Mouse (Mus musculus): ENCODE measurements at regions not wholly inside any gene's neighbourhood (a gene's known extent, or its start where the extent isn't known, plus 50 kb on each side); places are given as distances from the start of the nearest gene placed in this dataset.

DNA sequence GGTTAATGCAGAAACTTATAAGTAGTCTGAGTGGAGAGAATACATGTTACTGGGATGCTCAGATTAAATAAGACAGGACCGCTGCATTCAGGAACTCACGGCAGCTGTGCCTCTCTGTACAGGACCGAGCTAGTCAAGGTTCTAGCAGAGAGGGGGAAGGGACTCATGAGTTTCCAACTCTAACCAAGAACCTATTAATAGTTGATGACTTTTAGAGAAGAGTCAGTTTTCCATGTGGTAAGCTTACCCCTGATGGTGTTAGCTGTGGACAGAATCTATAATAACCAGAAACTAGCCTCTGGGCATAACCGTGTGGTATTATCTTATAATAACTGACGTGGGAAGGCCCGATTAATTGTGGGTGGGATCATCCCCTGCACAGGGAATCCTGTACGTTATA, 316.2 kb downstream of the Gadd45g start:
- H3K4me1 ChIP-seq (ENCODE audit: control insufficient read depth in 1 of 2, insufficient read depth in 2 of 2, low read length in 2 of 2): no peaks in the 10 kb centered on the region
- no peak for DNase-seq (ENCODE audit: low read depth, low spot score)

DNA sequence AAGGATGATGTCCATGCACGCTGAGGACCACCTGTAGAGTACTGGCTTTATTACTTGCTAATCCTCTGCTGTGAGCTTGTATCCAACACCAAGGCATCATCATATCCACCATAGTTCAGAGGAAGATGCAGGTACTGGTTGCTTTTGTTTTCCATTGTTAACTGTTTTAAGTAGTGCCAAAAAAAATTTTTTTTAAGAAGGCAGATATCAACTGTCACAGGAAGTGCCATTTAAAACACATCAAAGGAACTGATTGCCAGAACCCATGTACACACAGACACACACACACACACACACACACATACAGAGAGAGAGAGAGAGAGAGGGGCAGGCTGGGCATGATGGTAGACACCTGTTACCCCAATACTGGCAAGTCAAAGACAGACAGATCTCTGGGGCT, 319.1 kb downstream of the Gadd45g start:
- H3K4me1 ChIP-seq (ENCODE audit: control insufficient read depth in 1 of 2, insufficient read depth in 2 of 2, low read length in 2 of 2): no peaks in the 10 kb centered on the region
- H3K36me3 ChIP-seq (ENCODE audit: control insufficient read depth in 1 of 2, insufficient read depth in 2 of 2, low read length in 2 of 2): no peaks in the 10 kb centered on the region
- no peaks in the 10 kb centered on the region for H3K9me3 ChIP-seq (replicated peaks; ENCODE audit: insufficient read depth, low read length)
- TF ChIP-seq MYB (IDR thresholded peaks at IDR 0.05; ENCODE audit: low read depth, low read length) (no peak), NRF1 (IDR thresholded peaks at IDR 0.05; ENCODE audit: insufficient read depth, low read depth, low read length, poor library complexity, severe bottlenecking) (no peak), ZKSCAN1 (IDR thresholded peaks at IDR 0.05; ENCODE audit: low read depth, low read length) (no peak), GATA1 (IDR thresholded peaks at IDR 0.05; ENCODE audit: low read depth, low read length) (no peak), MAZ (IDR thresholded peaks at IDR 0.05; ENCODE audit: low read depth, low read length) (no peak), CHD2 (IDR thresholded peaks at IDR 0.05; ENCODE audit: low read length) (no peak), BHLHE40 (IDR thresholded peaks at IDR 0.05; ENCODE audit: borderline replicate concordance, low read depth, low read length) (no peak), CHD1 (IDR thresholded peaks at IDR 0.05; ENCODE audit: low read depth, low read length) (no peak), JUND (IDR thresholded peaks at IDR 0.05; ENCODE audit: low read depth, low read length) (no peak), E2F4 (IDR thresholded peaks at IDR 0.05; ENCODE audit: borderline replicate concordance, low read depth, low read length) (no peak), MAX (IDR thresholded peaks at IDR 0.05; ENCODE audit: low read length) (no peak), ZNF384 (IDR thresholded peaks at IDR 0.05; ENCODE audit: low read depth, low read length) (no peak), POLR2AphosphoS2 (IDR thresholded peaks at IDR 0.05; ENCODE audit: low read length) (no peak), SIN3A (IDR thresholded peaks at IDR 0.05; ENCODE audit: low read length) (no peak), TAL1 (IDR thresholded peaks at IDR 0.05; ENCODE audit: low read length) (no peak), TBP (IDR thresholded peaks at IDR 0.05; ENCODE audit: low read depth, low read length) (no peak), MYC (IDR thresholded peaks at IDR 0.05; ENCODE audit: low read depth, low read length) (no peak), MAFK (IDR thresholded peaks at IDR 0.05; ENCODE audit: borderline replicate concordance, low read depth, low read length) (no peak)
- no peaks in the 10 kb centered on the region for H3K79me2 ChIP-seq (ENCODE audit: control insufficient read depth, insufficient read depth, low read length, poor library complexity)
- no peak overlapping the region for H3K27ac ChIP-seq (ENCODE audit: control insufficient read depth, low read depth, low read length)
- no peak overlapping the region for H3K9ac ChIP-seq (ENCODE audit: control insufficient read depth, low read depth, low read length, poor library complexity, severe bottlenecking)
- no peaks in the 10 kb centered on the region for H3K27me3 ChIP-seq (ENCODE audit: control insufficient read depth in 1 of 2, insufficient read depth in 2 of 2, low read length in 2 of 2)
- no peak overlapping the region for H3K4me3 ChIP-seq (ENCODE audit: control insufficient read depth in 1 of 2, insufficient read depth in 1 of 2, low read depth in 2 of 2, low read length in 2 of 2)
- DNase-seq (ENCODE audit: low read depth, low spot score): no peak

More for the DNA sequence above, 316.2 kb downstream of the Gadd45g start:
- no peak overlapping the region for H3K9ac ChIP-seq (ENCODE audit: control insufficient read depth, low read depth, low read length, poor library complexity, severe bottlenecking)
- H3K9me3 ChIP-seq (replicated peaks; ENCODE audit: insufficient read depth, low read length): no peaks in the 10 kb centered on the region
- H3K27me3 ChIP-seq (ENCODE audit: control insufficient read depth in 1 of 2, insufficient read depth in 2 of 2, low read length in 2 of 2): no peaks in the 10 kb centered on the region
- no peaks in the 10 kb centered on the region for H3K36me3 ChIP-seq (ENCODE audit: control insufficient read depth in 1 of 2, insufficient read depth in 2 of 2, low read length in 2 of 2)
- no peak overlapping the region for H3K27ac ChIP-seq (ENCODE audit: control insufficient read depth, low read depth, low read length)
- H3K79me2 ChIP-seq (ENCODE audit: control insufficient read depth, insufficient read depth, low read length, poor library complexity): no peaks in the 10 kb centered on the region
- TF ChIP-seq TBP (IDR thresholded peaks at IDR 0.05; ENCODE audit: low read depth, low read length): no peak
- TF ChIP-seq JUND (IDR thresholded peaks at IDR 0.05; ENCODE audit: low read depth, low read length): no peak
- TF ChIP-seq CHD1 (IDR thresholded peaks at IDR 0.05; ENCODE audit: low read depth, low read length): no peak
- TF ChIP-seq USF2 (IDR thresholded peaks at IDR 0.05; ENCODE audit: borderline replicate concordance in 1 of 2, insufficient read depth in 1 of 2, low read depth in 1 of 2, low read length in 2 of 2): no peak
- H3K4me3 ChIP-seq (ENCODE audit: control insufficient read depth in 1 of 2, insufficient read depth in 1 of 2, low read depth in 2 of 2, low read length in 2 of 2): no peak overlapping the region

Data from MEL (cell line).